16 mouse cellular contexts compared by ENCODE assay signal in genomic region chr13:35212276-35212675, GRCm38 (mm10).
DNase-seq lines count a peak whose midpoint lies in the region; ATAC-seq and TF ChIP-seq lines count a peak whose summit lies in the region.
"Had no signal": no experiment of that assay in that cellular context is flagged by ENCODE, and none has a peak within 500 bp of the region (broad histone marks: within the 10 kb centered on the region; RNA-seq: fewer than 3 reads in every experiment).

No protein-coding gene starts in this region.

- H3K9me3 ChIP-seq in hindbrain, postnatal 0 days (ENCODE audit: low read length) = no peaks in the 10 kb centered on the region
- H3K9me3 ChIP-seq in hindbrain, embryonic 14.5 days (ENCODE audit: control insufficient read depth, low read length) = no peaks in the 10 kb centered on the region
- no peaks in the 10 kb centered on the region for H3K9me3 ChIP-seq in forebrain, postnatal 0 days (ENCODE audit: low read length)
- H3K9me3 ChIP-seq: liver, embryonic 13.5 days had no signal

- no peak for ATAC-seq in hindbrain, postnatal 0 days
- no peak for ATAC-seq in hindbrain, embryonic 14.5 days (ENCODE audit: low FRiP score)
- ATAC-seq in forebrain, postnatal 0 days = no peak
- ATAC-seq in granulocyte monocyte progenitor cell, adult 5-6 weeks (replicated peaks; ENCODE audit: poor library complexity, severe bottlenecking) = no peak
- ATAC-seq: Patski had no signal

- no peak overlapping the region for H3K4me3 ChIP-seq in hindbrain, postnatal 0 days (ENCODE audit: low read length)
- no peak overlapping the region for H3K4me3 ChIP-seq in hindbrain, embryonic 14.5 days (replicated peaks; ENCODE audit: low read length)
- no peak overlapping the region for H3K4me3 ChIP-seq in forebrain, postnatal 0 days (ENCODE audit: low read depth, low read length)
- H3K4me3 ChIP-seq: left cerebral cortex, adult 2 months; liver, embryonic 13.5 days had no signal

- DNase-seq in hindbrain, postnatal 0 days (ENCODE audit: low spot score) = peak; percentile 46
- no peak for DNase-seq in hindbrain, embryonic 14.5 days (ENCODE audit: low spot score)
- DNase-seq in adipocyte (ENCODE audit: low spot score) = peak; percentile 71
- DNase-seq in cerebellum, adult 11-12 months = peak; percentile 81
- peak; percentile 64 for DNase-seq in gastrocnemius, postnatal 10 days
- DNase-seq in forebrain, postnatal 0 days = no peak
- DNase-seq in layer of hippocampus, adult 9-10 months (ENCODE audit: low spot score) = no peak
- DNase-seq: embryo, embryonic 11 days; kidney, postnatal 4 days; liver, embryonic 13.5 days had no signal

- no peak overlapping the region for H3K27ac ChIP-seq in hindbrain, postnatal 0 days
- no peak overlapping the region for H3K27ac ChIP-seq in hindbrain, embryonic 14.5 days
- H3K27ac ChIP-seq in forebrain, postnatal 0 days (ENCODE audit: low read depth, low read length) = no peak overlapping the region
- H3K27ac ChIP-seq: left cerebral cortex, adult 2 months; liver, embryonic 13.5 days; macrophage; stomach, postnatal 0 days had no signal

- no peaks in the 10 kb centered on the region for H3K27me3 ChIP-seq in hindbrain, postnatal 0 days (ENCODE audit: insufficient read depth, low read length)
- no peaks in the 10 kb centered on the region for H3K27me3 ChIP-seq in hindbrain, embryonic 14.5 days (ENCODE audit: control insufficient read depth, insufficient read depth, low read length)
- no peaks in the 10 kb centered on the region for H3K27me3 ChIP-seq in forebrain, postnatal 0 days (ENCODE audit: insufficient read depth, low read length)
- H3K27me3 ChIP-seq: CH12.LX; liver, embryonic 13.5 days; Patski had no signal

- 65% methylated on average over 4 of the region's 4 CpGs for WGBS in hindbrain, postnatal 0 days
- 85% methylated on average over 4 of the region's 4 CpGs for WGBS in hindbrain, embryonic 14.5 days
- WGBS in forebrain, postnatal 0 days = 83% methylated on average over 4 of the region's 4 CpGs

- no peak for TF ChIP-seq CTCF in hindbrain, postnatal 0 days (IDR thresholded peaks at IDR 0.05; ENCODE audit: low read depth)
- TF ChIP-seq CTCF in forebrain, postnatal 0 days (IDR thresholded peaks at IDR 0.05; ENCODE audit: low read depth) = no peak

- H3K4me1 ChIP-seq in hindbrain, postnatal 0 days (ENCODE audit: insufficient read depth, low read length) = no peaks in the 10 kb centered on the region
- no peaks in the 10 kb centered on the region for H3K4me1 ChIP-seq in hindbrain, embryonic 14.5 days (replicated peaks; ENCODE audit: control insufficient read depth, insufficient read depth, low read length)
- no peaks in the 10 kb centered on the region for H3K4me1 ChIP-seq in forebrain, postnatal 0 days (ENCODE audit: insufficient read depth)

- no peaks in the 10 kb centered on the region for H3K36me3 ChIP-seq in hindbrain, postnatal 0 days (ENCODE audit: insufficient read depth, low read length)
- H3K36me3 ChIP-seq in hindbrain, embryonic 14.5 days (replicated peaks; ENCODE audit: control insufficient read depth, insufficient read depth) = no peaks in the 10 kb centered on the region
- H3K36me3 ChIP-seq in forebrain, postnatal 0 days (ENCODE audit: insufficient read depth) = no peaks in the 10 kb centered on the region
- H3K36me3 ChIP-seq: liver, embryonic 13.5 days had no signal

- no peak overlapping the region for H3K4me2 ChIP-seq in hindbrain, postnatal 0 days (ENCODE audit: low read depth, low read length)
- no peak overlapping the region for H3K4me2 ChIP-seq in hindbrain, embryonic 14.5 days (replicated peaks)
- no peak overlapping the region for H3K4me2 ChIP-seq in forebrain, postnatal 0 days (ENCODE audit: low read depth)
- H3K4me2 ChIP-seq: liver, embryonic 13.5 days had no signal

- no peak overlapping the region for H3K9ac ChIP-seq in hindbrain, postnatal 0 days (replicated peaks; ENCODE audit: low read length)
- H3K9ac ChIP-seq in hindbrain, embryonic 14.5 days = no peak overlapping the region
- H3K9ac ChIP-seq in forebrain, postnatal 0 days = no peak overlapping the region
- H3K9ac ChIP-seq: liver, embryonic 13.5 days had no signal

Comparison
In these comparisons a context has a peak if more than half of its experiments do, and no peak if none do; other contexts are left out.
1. DNase-seq: peak in hindbrain, postnatal 0 days (single experiment), adipocyte (single experiment), cerebellum, adult 11-12 months (single experiment) and gastrocnemius, postnatal 10 days (single experiment); none in hindbrain, embryonic 14.5 days (single experiment), forebrain, postnatal 0 days (single experiment) and layer of hippocampus, adult 9-10 months (single experiment).